Mouse (Mus musculus) forebrain, embryonic 11.5 days (tissue): ENCODE measurements around the gene Pard6b. TPM values are rescaled to one million over a fixed set of nuclear protein-coding genes. Genes with fewer than 3 reads are reported as not detected.

Experiments used
- ATAC-seq: fragments of 200-750 bp; cut with Nextera tagmentation; replicated peaks from 2 replicates; pipeline ENCODE4 v1.8.0; 2017; ENCODE audit warnings: moderate TSS enrichment; ENCODE audit not compliant: low FRiP score
- DNase-seq: peaks from one replicate; pipeline ENCODE4 v3.0.0-alpha.2; 2017; ENCODE audit warnings: low spot score
- H3K27ac ChIP-seq: fragments of 300-500 bp; sonication (generic); 2 replicates; pipeline ENCODE4 v1.5.1; 2014; ENCODE audit warnings: low read depth, low read length
- H3K27me3 ChIP-seq: fragments of 300-500 bp; sonication (generic); 2 replicates; pipeline ENCODE4 v1.6.1; 2014; ENCODE audit warnings: mild to moderate bottlenecking, low read length, mixed read lengths; ENCODE audit not compliant: control insufficient read depth, insufficient read depth
- H3K36me3 ChIP-seq: fragments of 300-500 bp; sonication (generic); 2 replicates; pipeline ENCODE4 v1.6.1; 2014; ENCODE audit warnings: mild to moderate bottlenecking, low read length, moderate library complexity, mixed read lengths; ENCODE audit not compliant: control insufficient read depth, insufficient read depth
- H3K4me1 ChIP-seq: fragments of 300-500 bp; sonication (generic); replicated peaks from 2 replicates; pipeline ENCODE4 v1.6.1; 2014; ENCODE audit warnings: low read length, mixed read lengths; ENCODE audit not compliant: control insufficient read depth, insufficient read depth
- H3K4me2 ChIP-seq: fragments of 300-500 bp; sonication (generic); 2 replicates; pipeline ENCODE4 v1.6.1; 2014; ENCODE audit warnings: low read depth, mild to moderate bottlenecking, low read length, moderate library complexity, mixed read lengths; ENCODE audit not compliant: severe bottlenecking
- H3K4me3 ChIP-seq: fragments of 300-500 bp; sonication (generic); 2 replicates; pipeline ENCODE4 v1.5.1; 2014; ENCODE audit warnings: low read depth, low read length
- H3K9ac ChIP-seq: fragments of 300-500 bp; sonication (generic); 2 replicates; pipeline ENCODE4 v1.6.1; 2014; ENCODE audit warnings: low read length
- H3K9me3 ChIP-seq: fragments of 300-500 bp; sonication (generic); 2 replicates; pipeline ENCODE4 v1.6.1; 2016; ENCODE audit warnings: low read length, mixed read lengths; ENCODE audit not compliant: control insufficient read depth
- WGBS: fragments of 180-500 bp; shearing (Covaris S2); extraction: QIAGEN DNeasy Blood & Tissue Kit; methylation state at CpG from one replicate; pipeline ENCODE4 v1.1.7; 2014; 5-methylcytosine and 5-hydroxymethylcytosine counted together
- polyA plus RNA-seq: library from polyadenylated mRNA; unstranded; fragments of >200 nt; fragmentation: Nextera tagmentation; extraction: Ambion mirVana; gene quantifications from 2 replicates; pipeline ENCODE4 v1.2.1, GENCODE M21; 2014

Gene Pard6b
- polyA plus RNA-seq, 1 experiment from 2014 or later, result 12.4 TPM

DNA sequence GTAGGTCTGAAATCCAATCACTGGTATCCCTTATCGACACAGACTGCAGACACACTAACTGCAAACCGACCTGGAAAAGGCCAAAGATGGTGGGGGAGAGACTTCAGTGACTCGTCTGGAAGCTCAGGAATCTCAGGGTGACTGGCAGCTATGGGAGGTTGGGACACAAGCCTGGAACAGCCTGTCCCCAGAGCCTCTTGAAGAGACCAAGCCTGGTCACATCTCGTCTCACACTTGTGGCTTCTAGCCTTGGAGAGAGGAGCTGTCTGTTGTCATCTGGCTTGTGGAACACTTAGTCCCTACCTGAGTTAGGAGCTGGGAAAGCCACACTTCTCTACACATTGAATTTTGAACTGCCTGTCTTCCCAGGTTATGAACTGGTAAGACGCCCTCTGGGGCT lies 10.4 kb upstream of the Pard6b start:
- H3K27ac ChIP-seq, result no peak overlapping the region
- H3K4me2 ChIP-seq, result no peak overlapping the region
- H3K27me3 ChIP-seq, result no peaks in the 10 kb centered on the region
- ATAC-seq (no peak), DNase-seq (no peak)
- H3K9me3 ChIP-seq, result no peaks in the 10 kb centered on the region
- peaks cover 4% of the 10 kb centered on the region; the same call in 1 of the 2 replicates for H3K4me1 ChIP-seq
- no peaks in the 10 kb centered on the region for H3K36me3 ChIP-seq
- 63% methylated on average over 5 of the region's 5 CpGs for WGBS
- H3K9ac ChIP-seq, result no peak overlapping the region
- no peak overlapping the region for H3K4me3 ChIP-seq

DNA sequence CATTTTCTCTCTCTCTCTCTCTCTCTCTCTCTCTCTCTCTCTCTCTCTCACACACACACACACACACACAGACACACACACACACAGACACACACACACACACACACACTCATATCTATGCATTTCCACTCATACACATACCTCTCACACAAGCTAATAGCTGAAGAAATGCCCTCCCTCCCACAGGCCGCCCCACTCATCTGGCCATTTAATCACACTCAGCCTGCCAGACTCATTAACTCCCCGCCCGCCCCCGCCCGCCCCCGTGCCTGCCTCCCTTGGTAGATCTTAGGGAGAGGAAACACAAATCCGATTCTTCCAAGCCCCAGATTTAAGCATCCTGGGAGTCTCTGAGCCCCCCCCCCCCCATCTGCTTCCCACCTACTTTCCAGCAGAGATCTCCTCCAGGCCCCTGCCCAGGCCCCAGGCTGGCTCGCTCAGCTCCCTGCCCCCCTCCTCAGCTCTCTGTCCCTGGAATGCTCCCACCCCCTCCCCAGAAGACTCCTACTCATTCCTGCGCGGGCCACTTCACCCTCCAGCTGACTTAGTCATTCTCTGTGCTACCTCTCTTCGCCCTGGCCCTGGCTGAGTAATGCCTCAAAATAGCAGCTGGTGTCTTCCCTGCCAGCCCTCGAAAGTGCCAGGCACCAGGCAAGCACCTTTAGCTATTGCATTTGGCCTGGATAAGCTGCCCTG lies 8.2 kb upstream of the Pard6b start:
- H3K4me2 ChIP-seq, result no peak overlapping the region
- WGBS, result 10% methylated on average over 11 of the region's 12 CpGs
- 0 out of 2 replicates have a peak, but pooled peaks have one; percentile 27 for ATAC-seq
- H3K4me3 ChIP-seq, result no peak overlapping the region
- no peak overlapping the region; the same call in 1 of the 2 replicates for H3K9ac ChIP-seq
- peaks cover 4% of the 10 kb centered on the region; the same call in 1 of the 2 replicates for H3K4me1 ChIP-seq
- H3K36me3 ChIP-seq, result no peaks in the 10 kb centered on the region
- no peaks in the 10 kb centered on the region for H3K9me3 ChIP-seq
- no peaks in the 10 kb centered on the region for H3K27me3 ChIP-seq
- DNase-seq, result peak; percentile 66
- 0 out of 2 replicates have a peak overlapping the region, but pooled peaks have one; percentile 12 for H3K27ac ChIP-seq

DNA sequence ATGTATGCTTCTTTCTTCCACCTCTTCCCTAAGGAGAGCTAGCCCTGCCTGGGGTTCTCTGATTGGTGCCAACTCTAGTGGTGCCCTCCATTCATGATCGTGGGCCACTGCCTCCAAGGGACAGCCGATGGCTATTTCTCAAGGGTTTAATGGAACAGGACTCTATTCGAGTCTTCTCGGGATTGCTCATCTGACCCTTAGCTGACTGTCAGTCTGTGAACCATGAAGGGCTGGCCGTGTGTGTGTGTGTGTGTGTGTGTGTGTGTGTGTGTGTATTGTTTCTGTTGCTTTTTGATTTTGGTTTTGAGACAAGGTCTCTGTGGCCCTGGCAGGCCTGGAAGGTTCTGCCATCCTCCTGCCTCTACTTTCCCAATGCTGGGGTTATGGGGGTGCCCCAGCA lies 7.1 kb upstream of the Pard6b start:
- Histone ChIP-seq H3K9me3 (no peaks in the 10 kb centered on the region), H3K4me1 (peaks cover 4% of the 10 kb centered on the region; the same call in 1 of the 2 replicates), H3K9ac (no peak overlapping the region), H3K36me3 (no peaks in the 10 kb centered on the region), H3K4me3 (no peak overlapping the region), H3K27ac (no peak overlapping the region), H3K27me3 (no peaks in the 10 kb centered on the region), H3K4me2 (no peak overlapping the region)
- WGBS, result 76% methylated on average over 5 of the region's 5 CpGs
- ATAC-seq (no peak), DNase-seq (no peak)

DNA sequence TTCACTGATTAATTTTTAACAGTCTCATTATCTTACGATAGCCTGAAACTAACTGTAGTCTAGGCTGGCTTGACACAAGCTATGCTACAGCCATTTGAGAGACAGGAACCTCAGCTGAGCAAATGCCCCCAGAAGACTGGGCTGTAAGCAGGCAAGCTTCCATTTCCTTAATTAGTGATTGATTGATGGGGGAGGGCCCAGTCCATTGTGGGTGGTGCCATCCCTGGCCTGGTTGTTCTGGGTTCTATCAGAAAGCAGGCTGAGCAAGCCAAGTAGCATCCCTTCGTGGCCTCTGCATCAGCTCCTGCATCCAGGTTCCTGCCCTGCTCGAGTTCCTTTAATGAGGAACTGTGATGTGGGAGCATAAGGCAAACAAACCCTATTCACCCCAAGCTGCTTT lies 6.3 kb upstream of the Pard6b start:
- no peak overlapping the region for H3K9ac ChIP-seq
- H3K27ac ChIP-seq, result no peak overlapping the region
- H3K9me3 ChIP-seq, result no peaks in the 10 kb centered on the region
- no peaks in the 10 kb centered on the region for H3K27me3 ChIP-seq
- 57% methylated on average over 3 of the region's 3 CpGs for WGBS
- no peak overlapping the region for H3K4me2 ChIP-seq
- no peak overlapping the region for H3K4me3 ChIP-seq
- peaks cover 4% of the 10 kb centered on the region; the same call in 1 of the 2 replicates for H3K4me1 ChIP-seq
- no peak for ATAC-seq
- H3K36me3 ChIP-seq, result no peaks in the 10 kb centered on the region
- DNase-seq, result no peak

DNA sequence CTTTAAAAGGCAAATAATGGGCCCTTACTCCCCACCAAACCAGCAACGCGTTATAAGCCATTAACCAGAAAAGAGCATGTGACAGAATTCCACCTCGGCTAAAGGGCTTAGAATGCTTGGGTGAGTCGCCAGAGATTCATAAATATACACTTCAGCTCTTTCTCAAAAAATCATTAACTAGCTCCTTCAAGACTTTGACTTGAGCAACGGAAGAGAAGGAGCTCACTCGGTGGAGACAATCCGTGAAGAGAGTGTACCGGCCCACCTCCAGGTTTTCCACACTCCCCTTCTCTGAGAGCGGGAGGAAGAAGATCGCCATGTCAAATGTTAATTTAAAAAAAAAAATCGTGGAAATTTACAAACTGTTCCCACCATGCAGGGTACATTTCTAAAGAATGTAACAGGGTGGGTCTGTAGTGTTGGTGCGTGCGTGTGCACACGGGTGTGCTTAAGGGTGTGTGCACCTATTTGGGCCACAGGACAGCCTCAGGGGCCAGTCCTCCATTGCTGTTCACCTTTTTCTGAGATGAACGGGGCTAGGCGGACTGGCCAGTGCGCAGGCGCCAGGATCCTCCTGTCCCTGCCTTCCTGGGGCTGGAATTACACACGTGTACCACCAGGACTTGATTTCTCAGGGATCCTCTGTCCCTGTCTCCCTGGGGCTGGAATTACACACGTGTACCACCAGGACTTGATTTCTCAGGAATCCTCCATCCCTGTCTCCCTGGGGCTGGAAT lies 3.8 kb upstream of the Pard6b start:
- no peak overlapping the region for H3K4me3 ChIP-seq
- H3K9me3 ChIP-seq, result no peaks in the 10 kb centered on the region
- H3K9ac ChIP-seq, result no peak overlapping the region
- no peak for DNase-seq
- H3K4me1 ChIP-seq, result peaks cover 6% of the 10 kb centered on the region; the same call in 1 of the 2 replicates
- H3K27ac ChIP-seq, result no peak overlapping the region
- H3K4me2 ChIP-seq, result no peak overlapping the region
- 83% methylated on average over 20 of the region's 20 CpGs for WGBS
- no peaks in the 10 kb centered on the region for H3K27me3 ChIP-seq
- ATAC-seq, result no peak
- H3K36me3 ChIP-seq, result no peaks in the 10 kb centered on the region

DNA sequence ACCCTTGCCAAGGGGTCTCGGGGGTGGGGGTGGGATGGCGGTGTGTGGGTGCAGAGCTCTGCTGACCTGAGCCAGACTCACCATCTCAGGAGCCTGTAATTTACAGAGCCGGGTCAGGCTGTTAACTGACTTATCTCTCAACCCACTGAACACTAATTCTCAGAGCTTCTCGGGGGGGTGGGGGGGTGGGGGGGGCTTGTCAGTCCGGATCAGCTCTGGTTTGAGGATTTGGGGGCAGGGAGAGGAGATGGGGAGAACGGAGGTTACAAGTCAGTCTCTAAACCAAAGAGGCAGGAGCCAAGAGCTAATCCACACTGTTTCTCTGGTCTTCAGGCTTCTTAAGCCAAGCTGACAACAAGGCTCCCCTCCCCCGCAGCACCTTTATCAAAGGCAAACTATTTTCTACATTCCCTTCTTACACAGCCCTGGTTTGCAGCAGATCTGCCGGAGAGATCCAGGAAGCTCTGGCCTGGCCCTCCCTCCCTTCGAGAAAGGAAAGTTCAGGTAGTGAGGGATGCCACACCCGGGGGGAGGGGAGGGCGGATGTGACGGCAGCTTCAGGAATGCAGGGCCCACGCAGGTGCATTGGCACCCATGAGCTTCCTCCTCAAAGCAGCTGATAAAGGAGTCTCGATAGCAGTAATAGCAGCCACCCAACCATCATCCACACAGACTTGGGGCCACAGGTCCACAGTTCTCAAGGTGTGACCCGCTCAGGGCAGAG lies 2.5 kb upstream of the Pard6b start:
- Histone ChIP-seq H3K27ac (no peak overlapping the region), H3K9ac (no peak overlapping the region), H3K4me1 (peaks cover 4% of the 10 kb centered on the region; the same call in 1 of the 2 replicates), H3K27me3 (peaks cover 2% of the 10 kb centered on the region; the same call in 1 of the 2 replicates), H3K9me3 (no peaks in the 10 kb centered on the region), H3K4me3 (no peak overlapping the region), H3K36me3 (no peaks in the 10 kb centered on the region), H3K4me2 (no peak overlapping the region)
- ATAC-seq (no peak), DNase-seq (no peak)
- 43% methylated on average over 15 of the region's 15 CpGs for WGBS

DNA sequence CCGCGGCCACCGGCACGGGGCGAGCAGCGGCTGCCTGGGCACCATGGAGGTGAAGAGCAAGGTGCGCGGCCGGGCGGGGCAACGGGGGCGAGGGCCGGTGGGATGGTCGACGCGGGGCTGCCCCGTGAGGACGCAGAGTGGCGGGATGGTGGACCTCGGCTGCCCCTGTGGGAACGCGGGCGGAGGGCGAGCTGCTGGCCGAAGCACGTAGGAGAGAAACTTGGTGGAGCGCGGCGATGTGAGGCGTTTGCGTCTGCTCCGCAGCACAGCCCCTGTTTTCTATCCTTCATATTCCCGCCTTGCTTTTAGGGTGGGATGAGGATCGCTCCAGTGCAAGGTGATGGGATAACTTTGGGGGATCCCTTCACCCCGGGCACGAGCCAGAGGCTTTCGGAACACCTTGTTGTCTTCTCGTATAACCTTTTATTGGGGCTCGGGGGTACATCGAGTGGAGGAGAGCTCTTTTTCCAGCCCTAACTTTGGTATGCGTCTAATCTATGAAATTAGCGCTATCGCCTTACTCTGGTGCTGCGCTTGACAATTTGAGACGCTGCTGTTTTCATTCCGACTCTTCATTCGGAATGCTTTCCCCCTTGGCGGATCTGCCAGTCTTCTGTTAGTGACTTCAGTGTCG lies 612 bp downstream of the Pard6b start:
- H3K4me1 ChIP-seq, result peaks cover 4% of the 10 kb centered on the region; the same call in 1 of the 2 replicates
- ATAC-seq (peak; percentile 40), DNase-seq (peak; percentile 82)
- H3K9me3 ChIP-seq, result no peaks in the 10 kb centered on the region
- H3K9ac ChIP-seq, result peak overlapping the region; percentile 70
- 0 out of 2 replicates have a peak overlapping the region, but pooled peaks have one; percentile 21 for H3K27ac ChIP-seq
- H3K4me2 ChIP-seq, result peak overlapping the region; percentile 84
- H3K27me3 ChIP-seq, result peaks cover 2% of the 10 kb centered on the region; the same call in 1 of the 2 replicates
- H3K36me3 ChIP-seq, result no peaks in the 10 kb centered on the region
- peak overlapping the region; percentile 76 for H3K4me3 ChIP-seq
- under 1% methylated on average over 49 of the region's 49 CpGs for WGBS

DNA sequence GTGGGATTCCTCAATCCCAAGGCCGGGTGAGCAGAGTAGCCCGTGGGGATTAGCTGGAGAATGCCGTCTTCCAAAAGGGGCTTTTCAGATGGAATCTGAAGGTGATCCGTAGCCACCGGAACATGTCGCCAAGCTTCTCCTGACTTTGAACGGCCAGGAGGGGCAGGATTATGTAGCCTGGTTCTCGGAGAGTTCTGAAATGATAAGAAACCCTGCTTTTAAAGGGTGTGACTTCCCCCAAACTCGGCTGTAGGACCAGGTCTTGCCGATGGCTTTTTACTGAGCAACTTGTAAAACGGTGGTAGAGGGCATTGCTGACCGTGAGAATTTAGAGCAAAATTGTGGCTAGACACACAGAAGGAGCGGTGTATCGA lies 1.1 kb downstream of the Pard6b start:
- H3K27me3 ChIP-seq, result peaks cover 2% of the 10 kb centered on the region; the same call in 1 of the 2 replicates
- no peaks in the 10 kb centered on the region for H3K9me3 ChIP-seq
- peak overlapping the region; percentile 70 for H3K9ac ChIP-seq
- H3K4me2 ChIP-seq, result peak overlapping the region; percentile 84
- peaks cover 4% of the 10 kb centered on the region; the same call in 1 of the 2 replicates for H3K4me1 ChIP-seq
- H3K27ac ChIP-seq, result no peak overlapping the region
- peak overlapping the region; percentile 76 for H3K4me3 ChIP-seq
- H3K36me3 ChIP-seq, result no peaks in the 10 kb centered on the region
- ATAC-seq (no peak), DNase-seq (no peak)
- 3% methylated on average over 14 of the region's 14 CpGs for WGBS
